Mouse (Mus musculus) layer of hippocampus, postnatal 25 days (tissue): ENCODE measurements at regions not wholly inside any gene's neighbourhood (a gene's known extent, or its start where the extent isn't known, plus 50 kb on each side); places are given as distances from the start of the nearest gene placed in this dataset.
A peak's percentile ranks its signal among the peaks of the same experiment; 100 is the strongest.

Source experiments
- DNase-seq, 2 experiments: peaks; one replicate each; pipeline ENCODE4 v3.0.0; 2022; ENCODE audit warnings: mixed read lengths in 2 of 2, low spot score in 1 of 2; ENCODE audit errors: extremely low spot score in 1 of 2

DNA sequence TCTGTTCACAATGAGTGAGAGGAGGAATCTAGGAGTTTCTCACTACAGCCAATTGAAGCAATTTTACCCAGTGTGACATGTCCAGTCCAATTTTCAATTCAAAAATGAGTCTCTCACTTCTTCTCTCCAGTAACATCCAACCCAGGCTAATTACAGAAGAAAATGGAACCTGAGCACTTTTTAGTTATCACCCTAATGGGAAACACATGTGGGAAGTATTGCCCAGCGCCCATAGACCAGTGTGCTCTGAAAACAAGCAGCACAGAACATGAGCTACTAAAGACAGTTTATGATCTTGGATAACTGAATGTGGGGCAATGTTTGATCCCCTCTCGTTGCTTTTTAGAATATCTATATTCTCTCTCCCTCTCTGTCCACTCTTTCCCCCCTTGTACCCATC is 70.5 kb upstream of the Efemp1 start:
- no peak for DNase-seq

DNA sequence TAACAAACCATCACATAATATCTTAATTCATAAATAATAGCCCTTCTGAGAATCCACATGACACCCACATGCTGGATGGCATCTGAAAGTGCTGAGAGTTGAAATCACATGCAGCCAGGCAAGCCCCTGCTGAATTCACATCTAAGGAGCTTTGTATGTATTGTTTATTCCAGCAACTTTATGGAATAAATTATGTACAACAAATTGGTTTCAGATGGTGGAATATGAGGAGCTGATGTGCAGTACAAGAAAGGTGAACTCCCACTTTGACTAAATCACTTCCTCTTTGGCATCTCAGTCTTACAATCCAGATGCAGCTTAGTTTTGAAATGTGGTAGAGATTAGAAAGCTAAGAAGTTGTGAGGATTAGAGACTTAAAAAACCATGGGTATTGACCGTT is 82.2 kb upstream of the Efemp1 start:
- no peak for DNase-seq

DNA sequence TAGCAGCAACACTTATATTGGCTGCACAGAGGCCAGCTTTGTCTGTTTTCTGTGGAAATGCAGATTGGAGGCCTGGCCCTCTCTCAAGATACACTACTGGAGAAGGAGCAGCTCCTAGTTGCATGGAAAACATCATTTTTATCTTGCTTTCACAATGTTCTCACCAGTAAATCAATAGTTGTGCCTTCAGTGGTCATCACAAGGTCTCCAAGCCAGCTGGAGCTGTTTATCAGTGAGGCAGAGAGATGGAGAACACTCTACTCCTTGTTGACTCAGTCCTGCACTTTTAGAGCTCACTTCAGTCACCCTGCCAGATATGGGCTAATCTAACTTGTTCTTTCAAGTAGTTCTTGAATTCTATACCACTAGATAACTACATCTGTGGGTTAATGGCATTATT is 92.3 kb upstream of the Efemp1 start:
- DNase-seq, result no peak

DNA sequence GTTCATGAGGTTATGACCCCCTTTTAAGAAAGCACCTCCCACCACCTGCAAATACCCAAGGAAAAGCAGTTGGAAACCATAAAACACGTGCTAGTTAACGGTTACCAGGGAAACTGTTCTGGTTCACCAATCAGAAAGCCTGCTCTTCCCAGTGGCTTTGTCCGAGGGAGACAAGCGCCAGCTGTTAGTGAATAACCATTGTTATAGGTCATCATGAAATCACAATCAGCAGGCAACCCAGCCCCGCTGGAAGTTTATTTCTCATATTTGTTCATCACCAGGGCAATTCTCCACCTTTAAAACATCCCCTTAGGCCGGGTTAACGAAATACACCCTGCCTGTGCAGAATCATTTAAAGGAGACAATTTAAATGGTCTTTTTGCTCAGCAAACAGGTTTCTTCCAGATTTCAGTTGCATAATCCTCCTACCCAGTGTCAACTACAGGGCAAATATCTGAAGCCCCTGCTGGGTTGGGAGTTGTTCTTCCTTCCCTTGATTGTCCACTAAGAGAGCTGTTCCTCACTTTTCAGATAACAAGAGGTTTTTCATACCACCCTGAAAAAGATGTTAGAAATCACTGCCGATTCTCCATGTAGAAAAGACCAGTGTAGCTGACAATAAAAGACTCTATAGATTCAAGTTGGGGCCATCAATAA is 117.9 kb upstream of the Efemp1 start:
- peak; percentile 7 to 8 for DNase-seq

DNA sequence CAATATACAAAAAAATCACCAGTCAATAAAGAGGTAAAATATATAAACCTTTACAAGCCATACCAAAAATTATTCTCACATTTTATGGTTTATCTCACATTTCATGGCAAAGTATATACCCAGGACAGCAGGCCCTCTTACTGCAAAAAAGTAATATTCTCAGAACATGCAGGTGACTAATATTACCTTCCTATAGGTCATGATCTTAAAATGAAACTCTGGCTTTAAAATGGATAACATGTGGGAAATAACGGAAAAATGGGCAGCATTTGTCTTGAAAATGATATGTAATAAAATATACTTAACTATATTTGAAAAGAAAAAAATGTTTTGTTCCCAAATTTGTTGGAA is 118.4 kb upstream of the Efemp1 start:
- DNase-seq, result no peak

DNA sequence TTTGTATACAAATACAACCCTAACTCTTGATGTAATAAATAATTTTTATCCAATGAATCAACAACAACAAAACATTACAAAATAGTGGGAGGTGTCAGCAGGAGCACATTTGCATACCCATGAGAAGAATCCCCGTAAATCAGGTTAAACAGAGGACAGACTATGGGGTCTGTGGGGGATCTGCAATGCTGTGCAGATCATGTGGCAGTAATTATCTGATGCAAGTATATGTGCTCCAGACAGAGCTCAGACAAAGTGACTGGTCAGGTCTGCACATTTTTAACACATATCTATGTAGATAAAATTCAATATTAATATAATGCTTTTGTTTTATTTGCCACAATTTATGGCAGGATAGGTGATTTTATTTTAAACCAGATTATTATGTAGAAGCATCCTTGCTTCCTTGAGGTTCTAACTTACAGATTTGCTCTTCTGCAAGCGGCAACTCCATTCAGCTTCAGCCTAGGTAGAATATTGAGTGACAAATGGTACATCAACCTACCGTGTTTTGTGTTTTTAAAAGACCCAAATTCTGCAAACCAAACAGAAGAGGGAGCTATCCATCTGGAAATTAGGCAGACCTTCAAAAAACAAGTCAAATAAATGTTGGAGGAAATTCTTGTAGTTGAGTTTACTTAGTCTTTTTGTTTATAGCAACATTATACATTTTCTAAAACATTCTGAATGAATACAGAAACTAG is 119.0 kb upstream of the Efemp1 start:
- DNase-seq, result no peak

DNA sequence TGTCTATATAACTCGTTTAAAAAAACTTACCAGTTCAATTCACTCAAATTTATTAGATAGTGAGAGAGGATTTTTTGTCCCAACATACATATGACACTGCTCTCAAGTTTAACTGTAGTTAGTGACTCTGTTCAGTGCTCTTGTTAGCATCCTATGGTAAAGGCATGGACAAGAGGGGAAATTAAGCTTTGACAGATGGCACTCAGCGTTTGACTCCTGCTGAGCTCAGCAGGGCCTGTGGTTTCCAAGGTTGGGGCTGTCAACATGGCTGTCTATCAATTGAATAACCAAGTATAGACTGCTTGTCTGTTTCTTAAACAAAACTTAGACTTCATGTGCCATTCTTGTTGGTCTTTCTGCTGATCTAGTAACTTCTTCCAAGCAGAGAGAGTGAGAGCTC is 122.9 kb upstream of the Efemp1 start:
- no peak for DNase-seq

DNA sequence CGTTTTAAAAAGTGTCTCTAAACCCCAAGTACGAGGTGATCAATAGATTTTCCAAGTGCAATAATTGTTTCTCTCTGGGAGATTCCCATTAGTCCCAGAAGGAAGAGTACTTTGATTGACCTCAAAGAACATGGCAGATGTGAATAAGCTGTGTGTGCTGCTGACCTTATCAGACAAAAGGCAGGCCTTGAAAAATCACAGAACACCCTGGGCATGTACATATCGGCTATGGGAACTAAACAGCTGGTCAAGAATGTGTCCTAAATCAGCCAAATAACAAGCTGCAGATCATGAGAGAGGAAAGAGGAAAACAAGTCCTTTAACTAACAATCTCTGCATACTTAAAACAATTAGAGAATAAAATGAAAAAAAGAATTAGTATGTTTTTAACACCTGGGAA is 125.4 kb upstream of the Ccdc85a start:
- no peak for DNase-seq

DNA sequence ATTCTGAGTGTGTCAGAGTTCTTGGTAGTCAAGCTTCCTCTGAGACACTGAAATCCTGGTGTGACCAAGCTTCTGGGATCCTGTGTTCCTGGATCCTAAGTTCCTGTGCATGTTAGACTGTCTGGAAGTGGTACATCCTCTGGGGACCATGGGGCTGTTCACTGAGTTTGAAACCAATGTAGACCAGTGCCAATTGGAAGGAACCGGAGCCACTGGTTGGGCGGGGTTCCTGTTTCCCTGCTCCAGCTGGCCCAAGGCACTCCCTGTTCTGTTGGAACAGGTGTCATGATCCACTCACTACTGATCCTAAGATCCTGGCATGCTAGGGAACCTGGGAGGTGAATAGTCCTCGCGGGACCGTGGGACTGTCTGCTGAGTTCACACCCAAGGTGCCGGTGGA is 124.3 kb upstream of the Ccdc85a start:
- no peak for DNase-seq

DNA sequence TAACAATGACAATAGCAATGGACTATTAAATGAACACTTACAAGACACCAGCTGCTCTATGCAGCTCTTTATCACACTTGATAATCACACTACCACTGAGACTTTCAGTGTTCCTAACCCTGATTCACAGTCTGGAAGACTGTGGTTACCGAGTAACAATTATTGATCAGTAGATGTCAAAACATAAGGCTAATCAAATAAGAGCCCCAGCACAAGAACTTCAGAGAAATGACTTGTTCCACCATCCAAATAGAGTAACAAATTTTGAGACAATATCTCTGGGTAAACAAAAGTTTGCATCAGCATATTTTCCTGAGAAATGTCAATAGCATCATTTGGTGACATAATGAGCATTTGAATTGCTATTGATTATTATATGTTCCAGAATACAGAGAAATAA is 118.3 kb upstream of the Ccdc85a start:
- DNase-seq, result no peak

DNA sequence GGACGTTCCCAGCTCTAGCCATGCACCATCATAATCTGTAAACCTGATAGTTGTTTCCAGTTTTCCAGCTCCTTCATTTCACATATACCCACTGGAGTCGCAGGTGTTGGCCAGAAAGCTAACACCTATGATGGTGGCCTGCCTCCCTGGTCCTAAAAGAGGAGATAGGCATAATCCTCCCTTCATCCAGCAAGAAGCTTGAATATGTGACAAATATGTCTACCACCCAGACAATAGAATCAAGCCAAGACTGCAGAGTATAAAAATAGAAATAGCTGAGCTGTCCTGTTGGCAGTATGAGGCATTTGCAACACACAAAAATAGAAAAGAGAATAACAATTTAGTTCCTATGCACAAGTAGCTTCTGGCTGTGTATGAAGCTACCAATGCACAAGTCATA is 117.3 kb upstream of the Ccdc85a start:
- DNase-seq, result no peak

DNA sequence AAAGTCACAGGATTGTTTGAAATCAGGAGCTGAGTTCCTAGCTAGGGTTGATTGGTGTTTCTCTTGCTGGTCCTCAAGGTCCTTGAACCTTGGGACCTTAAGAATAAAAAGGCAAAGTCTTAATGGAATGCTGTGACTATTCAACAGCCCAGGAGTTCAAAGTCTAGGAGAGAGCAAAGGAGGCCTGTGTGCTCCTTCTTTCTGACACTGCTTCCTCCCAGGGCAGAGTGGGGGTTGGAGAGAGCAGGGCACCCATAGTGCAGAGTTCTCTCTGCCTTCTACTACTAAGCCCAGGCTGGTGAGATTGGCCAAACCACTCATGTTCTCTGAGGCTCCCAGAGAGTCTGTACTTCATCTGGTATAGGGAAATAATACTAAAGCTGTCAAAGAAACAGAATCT is 115.6 kb upstream of the Ccdc85a start:
- DNase-seq, result no peak

DNA sequence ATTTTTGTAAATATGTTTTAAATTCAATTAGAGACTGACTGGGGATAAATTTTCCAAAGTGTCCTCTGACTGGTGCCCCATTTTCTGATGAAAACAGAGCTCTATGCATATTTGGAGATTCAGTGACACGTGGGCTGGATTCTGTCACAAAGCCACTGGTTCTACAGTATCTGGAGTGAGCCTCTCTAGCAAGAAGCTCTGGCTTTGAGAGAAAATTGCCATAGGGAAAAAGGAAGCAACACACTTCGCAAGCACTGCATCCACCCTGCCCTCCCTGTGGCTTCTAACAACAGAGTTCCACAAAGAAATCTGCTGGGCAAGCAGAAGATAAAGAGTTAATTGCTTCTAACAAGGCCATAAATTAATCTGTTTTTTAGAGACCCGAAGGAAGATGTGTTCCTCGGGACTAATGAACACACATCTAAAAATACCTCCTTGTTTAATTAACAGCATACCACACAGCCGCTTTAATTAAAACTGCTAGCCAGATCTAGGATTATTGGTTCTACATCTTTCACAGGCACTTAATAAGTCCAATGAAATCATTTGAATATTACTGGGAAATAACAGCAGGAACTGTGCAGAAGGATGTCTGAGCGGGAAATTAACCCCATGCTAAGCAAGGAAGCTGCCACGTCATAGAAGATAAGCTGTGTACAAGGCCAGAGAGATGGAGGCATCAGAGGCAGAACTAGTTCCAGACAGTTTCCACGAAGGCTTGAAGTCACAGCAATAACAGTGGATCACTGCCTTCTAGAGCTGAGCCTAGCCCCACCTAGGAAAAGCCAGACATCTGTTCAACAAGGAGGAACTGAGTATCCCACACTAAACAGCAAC is 113.7 kb upstream of the Ccdc85a start:
- no peak for DNase-seq

DNA sequence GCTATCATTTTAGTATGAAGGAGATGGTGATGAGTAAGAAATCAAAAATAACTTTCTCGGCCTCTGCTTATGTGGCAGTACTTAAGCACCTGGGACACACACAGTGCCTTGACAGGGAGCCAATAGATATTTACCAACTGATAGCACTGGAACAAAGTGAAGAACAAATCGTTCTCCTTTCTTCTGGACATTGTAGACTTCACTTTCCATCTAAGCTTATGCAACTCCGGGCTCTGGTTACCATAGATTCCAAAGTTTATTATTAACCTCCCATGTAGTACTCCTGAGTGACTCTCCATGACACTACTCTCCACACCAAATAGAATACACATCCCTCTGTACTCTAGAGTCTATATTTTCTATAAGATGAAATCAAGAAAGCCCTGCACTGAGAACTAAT is 110.9 kb upstream of the Ccdc85a start:
- DNase-seq, result no peak

DNA sequence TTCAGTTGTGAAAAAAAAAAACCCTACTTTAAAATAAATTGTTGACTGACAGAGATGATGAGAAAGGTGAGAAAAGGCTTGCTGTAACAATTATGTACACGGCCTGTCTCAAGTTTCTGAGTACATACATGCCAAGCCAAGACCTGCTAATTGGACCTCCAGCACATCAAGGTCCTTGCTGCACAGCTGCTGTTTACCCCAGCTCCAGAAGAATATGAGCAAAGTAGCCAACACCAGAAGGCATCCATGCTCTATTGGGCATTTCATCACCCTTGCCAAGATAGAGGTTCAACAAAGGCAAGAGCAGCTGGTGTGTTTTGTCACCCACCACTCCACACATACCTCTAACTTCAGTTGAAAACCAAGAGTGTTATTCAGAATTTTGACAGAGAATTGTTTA is 109.2 kb upstream of the Ccdc85a start:
- DNase-seq, result no peak

DNA sequence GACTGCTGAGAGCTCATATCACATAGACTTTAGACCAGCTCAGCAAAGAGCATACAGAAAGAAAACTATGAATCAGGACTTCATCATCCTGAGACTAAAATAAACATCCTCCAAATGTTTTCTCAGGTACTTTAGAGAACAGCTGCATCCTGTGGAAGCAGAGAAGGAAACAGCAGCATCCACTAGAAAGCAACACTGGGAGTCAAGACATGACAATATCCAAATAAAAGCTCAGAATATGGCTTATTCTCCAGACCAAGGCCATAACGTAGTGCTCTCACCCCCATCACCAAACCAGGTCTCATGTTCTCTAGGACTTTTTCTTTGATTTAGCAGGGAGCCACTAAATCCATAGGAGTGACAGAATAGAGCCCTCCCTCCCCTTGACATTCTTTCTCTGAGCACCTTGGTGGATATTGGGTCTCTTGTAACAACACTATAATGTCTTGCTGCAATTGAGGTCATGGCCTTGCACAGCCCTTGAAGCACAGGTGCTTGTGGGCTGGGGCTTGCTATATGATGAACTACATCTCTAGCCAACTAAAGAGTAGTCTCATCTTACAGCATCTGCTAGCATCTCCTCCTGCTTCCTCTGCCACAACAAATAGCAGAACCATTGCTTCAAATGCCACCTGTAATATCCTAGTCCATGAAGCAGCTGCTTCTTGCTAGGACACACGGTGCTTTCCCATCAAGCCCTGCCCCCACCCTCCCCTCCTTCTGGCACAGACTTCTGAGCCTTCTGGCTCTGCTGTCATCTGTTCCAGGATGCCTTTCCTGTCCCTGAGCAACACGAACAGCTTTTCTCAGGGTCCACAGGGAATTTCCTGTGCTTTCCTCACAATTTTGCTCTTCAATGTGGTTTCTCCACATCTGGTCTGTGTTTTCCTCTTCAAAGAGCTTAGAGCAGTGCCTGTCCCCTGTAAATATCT is 108.4 kb upstream of the Ccdc85a start:
- no peak for DNase-seq

DNA sequence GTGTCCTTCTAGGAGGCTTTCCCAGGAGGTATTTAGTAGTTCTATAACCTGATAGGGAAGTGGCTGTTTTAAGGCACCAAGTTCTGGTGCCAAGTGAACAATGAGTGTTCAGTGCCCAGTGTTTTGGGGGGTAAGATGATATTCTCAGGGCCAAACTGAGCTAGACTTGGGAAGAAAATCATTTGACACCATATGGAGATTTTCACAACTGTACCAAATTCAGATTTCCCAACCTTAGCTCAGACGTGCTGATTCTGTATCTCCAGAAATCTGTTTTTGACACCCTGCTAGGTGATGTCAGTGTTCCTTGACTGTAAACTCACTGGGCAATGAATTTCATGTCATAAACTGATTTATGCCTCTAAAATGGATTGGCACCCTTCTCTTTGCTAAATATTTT is 104.3 kb upstream of the Ccdc85a start:
- no peak for DNase-seq

DNA sequence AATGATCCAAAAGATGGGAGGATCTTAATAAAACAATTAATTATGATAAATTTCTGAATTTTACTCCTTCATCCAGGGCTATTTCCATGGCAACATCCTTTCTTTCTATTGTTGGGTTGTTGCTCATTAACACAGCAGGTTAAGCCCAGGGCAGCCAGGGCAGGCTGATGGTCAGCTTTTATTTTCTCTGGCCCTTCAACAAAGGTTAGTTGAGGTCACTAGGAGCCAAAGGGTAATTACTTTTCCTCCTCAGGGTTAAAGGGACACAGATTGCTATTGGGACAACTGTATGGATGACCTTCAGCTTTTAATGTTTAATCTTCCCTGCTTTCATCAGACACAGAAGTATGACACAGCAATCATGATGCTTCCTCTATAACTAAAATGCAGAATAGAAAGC is 101.3 kb upstream of the Ccdc85a start:
- no peak for DNase-seq

DNA sequence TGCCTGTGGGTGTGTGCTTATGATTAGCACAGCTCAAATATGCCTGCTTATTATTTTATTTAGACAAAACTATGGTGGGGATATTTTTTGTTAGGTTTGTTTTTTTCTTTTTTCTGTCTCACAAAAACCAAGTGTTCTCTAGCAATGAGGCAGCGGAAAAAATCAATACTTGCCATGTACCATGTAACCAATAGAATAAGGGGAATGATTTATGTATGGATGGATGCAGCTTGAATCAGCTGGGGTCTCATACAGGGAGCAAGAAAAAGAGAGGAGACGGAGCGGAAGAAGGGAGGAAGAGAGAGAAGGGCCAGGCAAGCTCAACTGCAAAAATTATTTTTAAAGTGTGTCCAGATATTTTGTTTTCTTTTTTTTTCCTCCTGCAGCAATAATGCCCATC is 97.2 kb upstream of the Ccdc85a start:
- DNase-seq, result no peak

DNA sequence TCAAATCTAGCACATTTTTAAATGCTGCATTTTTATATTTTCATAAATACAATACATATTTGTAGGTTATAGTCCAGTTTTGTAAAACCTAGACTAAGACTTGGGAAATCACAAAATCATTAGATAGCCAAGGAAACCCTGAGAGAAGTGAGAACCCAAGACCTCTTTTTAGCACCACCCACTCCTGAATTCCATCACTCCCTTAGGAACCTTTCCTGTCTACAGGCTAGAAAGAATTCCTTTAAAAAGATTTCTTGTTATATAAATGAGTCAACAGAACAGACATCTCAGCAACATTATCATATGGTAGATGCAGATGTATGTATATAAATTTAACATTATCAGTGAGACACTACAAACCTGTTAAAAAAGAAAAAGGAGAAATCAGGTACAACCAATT is 86.6 kb upstream of the Ccdc85a start:
- no peak for DNase-seq

DNA sequence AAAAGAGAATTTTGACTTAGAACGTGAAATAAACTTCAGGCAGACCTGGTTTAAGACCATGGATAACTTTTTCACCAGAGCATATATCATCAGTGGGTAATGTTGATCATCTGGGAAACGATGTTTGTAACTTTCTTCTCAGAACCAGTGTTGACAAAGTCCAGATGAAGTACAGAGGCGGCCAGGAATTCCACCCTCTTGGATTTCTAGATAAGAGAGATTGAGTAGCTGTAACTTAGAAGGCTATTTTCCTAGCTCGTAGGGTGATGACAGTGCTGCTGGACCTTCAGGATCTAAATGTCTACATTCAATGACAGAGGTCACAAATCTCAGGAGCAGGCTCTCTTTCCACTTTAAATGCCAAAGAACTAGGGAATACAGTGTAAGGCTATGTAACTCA is 85.2 kb upstream of the Ccdc85a start:
- no peak for DNase-seq
